Mouse (Mus musculus): Measurements from ENCODE around the gene Ppm1e.

GRCm38 (mm10) chr11:87353646-87354170 is 5.1 kb downstream of the Ppm1e start:
- no peak for TF ChIP-seq POLR2A (IDR thresholded peaks at IDR 0.05; ENCODE audit: low read depth, low read length)
- no peak for TF ChIP-seq CTCF (IDR thresholded peaks at IDR 0.05; ENCODE audit: extremely low read depth, insufficient read length, insufficient replicate concordance, low read depth, low read length)

Measured in small intestine, adult 2 months (tissue).